In the genomic region with DNA sequence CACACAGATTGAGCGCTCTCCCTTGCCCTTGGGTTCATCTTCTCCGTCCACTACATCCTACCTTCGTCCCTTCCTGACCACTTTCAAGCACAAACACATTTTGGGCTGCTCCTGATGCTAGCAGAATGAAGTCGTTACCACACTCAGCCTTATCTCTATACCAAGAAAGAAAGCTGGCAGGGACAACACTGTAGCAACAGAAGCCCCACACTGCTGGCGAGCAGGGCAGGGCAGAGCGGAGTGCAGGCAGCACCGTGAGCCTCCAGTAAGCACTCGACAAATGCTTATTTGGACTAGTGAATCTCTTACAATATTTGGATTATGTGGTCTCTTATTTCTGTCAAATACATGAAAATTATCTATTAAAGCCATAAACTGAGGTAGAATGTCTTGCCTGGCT, we compare ENCODE assay signal across 28 mouse cellular contexts. TPM values are rescaled to one million over a fixed set of nuclear protein-coding genes. Genes with fewer than 3 reads are reported as not detected.
"Had no signal": no experiment of that assay in that cellular context is flagged by ENCODE, and none has a peak within 500 bp of the region (broad histone marks: within the 10 kb centered on the region; RNA-seq: fewer than 3 reads in every experiment).

No protein-coding gene starts in this region.

- H3K9ac ChIP-seq: heart, embryonic 12.5 days; hindbrain, embryonic 12.5 days; hindbrain, embryonic 14.5 days; intestine, embryonic 15.5 days; kidney, embryonic 15.5 days; limb, embryonic 12.5 days had no signal

- H3K4me1 ChIP-seq: hindbrain, embryonic 12.5 days; intestine, embryonic 15.5 days; kidney, embryonic 15.5 days had no signal

- DNase-seq: gastrocnemius, postnatal 14 days; heart, adult 18-20 months; heart, postnatal 10 days; heart, postnatal 4 days; kidney, postnatal 25 days; kidney, postnatal 4 days; liver had no signal

- H3K27ac ChIP-seq: heart, embryonic 10.5 days; hindbrain, embryonic 10.5 days; hindbrain, embryonic 12.5 days; hindbrain, embryonic 14.5 days; intestine, embryonic 15.5 days; kidney, embryonic 15.5 days; kidney, postnatal 0 days; layer of hippocampus, adult 2 months; left cerebral cortex, adult 2 months; limb, embryonic 10.5 days; limb, embryonic 12.5 days had no signal

- H3K9me3 ChIP-seq: heart, embryonic 10.5 days; heart, embryonic 12.5 days; hindbrain, embryonic 10.5 days; hindbrain, embryonic 12.5 days; intestine, embryonic 15.5 days; kidney, embryonic 15.5 days; limb, embryonic 10.5 days; limb, embryonic 12.5 days had no signal

- H3K27me3 ChIP-seq: heart, embryonic 12.5 days; hindbrain, embryonic 12.5 days; intestine, embryonic 15.5 days; kidney, embryonic 15.5 days; limb, embryonic 12.5 days had no signal

- H3K4me2 ChIP-seq: heart, embryonic 12.5 days; hindbrain, embryonic 12.5 days; hindbrain, embryonic 14.5 days; intestine, embryonic 15.5 days; kidney, embryonic 15.5 days; limb, embryonic 12.5 days; liver, embryonic 11.5 days had no signal

- H3K36me3 ChIP-seq: intestine, embryonic 15.5 days had no signal

- ATAC-seq: hindbrain, embryonic 16.5 days; inflammation-experienced regulatory T-cells, adult 6 months; intestine, embryonic 15.5 days; intestine, postnatal 0 days had no signal

- H3K4me3 ChIP-seq: heart, embryonic 10.5 days; heart, embryonic 12.5 days; hindbrain, embryonic 10.5 days; hindbrain, embryonic 12.5 days; intestine, embryonic 15.5 days; kidney, embryonic 15.5 days; layer of hippocampus, adult 2 months; left cerebral cortex, adult 2 months; limb, embryonic 10.5 days; limb, embryonic 12.5 days had no signal

RNA-seq across cellular contexts. Expression of gene Cldn22, which starts 59.5 kb away (rescaled TPM):
- total RNA-seq: granulocyte monocyte progenitor cell, adult 5-6 weeks; heart, adult 8-10 months; heart, postnatal 10 days; heart, postnatal 25 days; heart, postnatal 4 days had no signal
- polyA plus RNA-seq: heart, embryonic 10.5 days; heart, embryonic 12.5 days; heart, embryonic 14.5 days; heart, embryonic 16.5 days; hindbrain, embryonic 10.5 days; hindbrain, embryonic 12.5 days; hindbrain, embryonic 14.5 days; hindbrain, embryonic 16.5 days; inflammation-experienced regulatory T-cells, adult 6 months; intestine, embryonic 15.5 days; intestine, postnatal 0 days; kidney, embryonic 15.5 days; kidney, postnatal 0 days; limb, embryonic 10.5 days; limb, embryonic 12.5 days; liver, embryonic 11.5 days had no signal
